Mouse (Mus musculus) brain, embryonic 14.5 days (tissue): ENCODE measurements around the gene Chrna1.

Source experiments
- CTCF ChIP-seq: fragments of 200-500 bp; IDR thresholded peaks from 2 replicates; pipeline ENCODE4 v1.5.1; 2012; ENCODE audit warnings: inconsistent platforms, mild to moderate bottlenecking, moderate library complexity, borderline replicate concordance; ENCODE audit not compliant: insufficient read depth, insufficient read length; ENCODE audit errors: extremely low read depth
- POLR2A ChIP-seq: fragments of 200-500 bp; IDR thresholded peaks from 2 replicates; pipeline ENCODE4 v1.6.1; 2012; ENCODE audit warnings: mild to moderate bottlenecking, inconsistent platforms, borderline replicate concordance; ENCODE audit not compliant: poor library complexity, insufficient read depth, insufficient read length, severe bottlenecking; ENCODE audit errors: extremely low read depth

- no peak for TF ChIP-seq CTCF
- no peak for TF ChIP-seq POLR2A
Measured at GRCm38 (mm10) chr2:73554389-73554788, 25.7 kb downstream of the Chrna1 start.
